Mouse (Mus musculus) lung, embryonic 14.5 days (tissue): ENCODE measurements around the gene Crim1. TPM values are rescaled to one million over a fixed set of nuclear protein-coding genes. Genes with fewer than 3 reads are reported as not detected.

Source experiments
- ATAC-seq: fragments of 200-750 bp; cut with Nextera tagmentation; 2 replicates; pipeline ENCODE4 v1.8.0; 2017; ENCODE audit warnings: mild to moderate bottlenecking, moderate TSS enrichment, moderate library complexity; ENCODE audit not compliant: insufficient read depth
- DNase-seq: peaks from one replicate; pipeline ENCODE4 v3.0.0-alpha.2; 2015
- H3K27ac ChIP-seq: fragments of 300-500 bp; sonication (generic); 2 replicates; pipeline ENCODE4 v1.5.1; 2014; ENCODE audit warnings: low read depth, mild to moderate bottlenecking, moderate library complexity
- H3K27me3 ChIP-seq: fragments of 300-500 bp; sonication (generic); 2 replicates; pipeline ENCODE4 v1.6.1; 2014; ENCODE audit warnings: low read length, control low read depth; ENCODE audit not compliant: insufficient read depth
- H3K36me3 ChIP-seq: fragments of 300-500 bp; sonication (generic); 2 replicates; pipeline ENCODE4 v1.6.1; 2014; ENCODE audit warnings: control low read depth; ENCODE audit not compliant: insufficient read depth
- H3K4me1 ChIP-seq: fragments of 300-500 bp; sonication (generic); 2 replicates; pipeline ENCODE4 v1.6.1; 2014; ENCODE audit warnings: antibody characterized with exemption, control low read depth; ENCODE audit not compliant: insufficient read depth
- H3K4me2 ChIP-seq: fragments of 300-500 bp; sonication (generic); 2 replicates; pipeline ENCODE4 v1.6.1; 2014; ENCODE audit warnings: mild to moderate bottlenecking
- H3K4me3 ChIP-seq: fragments of 300-500 bp; sonication (generic); 2 replicates; pipeline ENCODE4 v1.5.1; 2014; ENCODE audit warnings: low read depth, low read length
- H3K9ac ChIP-seq: fragments of 300-500 bp; sonication (generic); 2 replicates; pipeline ENCODE4 v1.6.1; 2014
- H3K9me3 ChIP-seq: fragments of 300-500 bp; sonication (generic); 2 replicates; pipeline ENCODE4 v1.6.1; 2016; ENCODE audit warnings: low read depth, low read length, control low read depth
- CTCF ChIP-seq: IDR thresholded peaks from 2 replicates; pipeline ENCODE4 v1.5.1; 2016; ENCODE audit warnings: antibody characterized with exemption, low read depth
- WGBS: fragments of 180-500 bp; shearing (Covaris S2); extraction: QIAGEN DNeasy Blood & Tissue Kit; methylation state at CpG from one replicate; pipeline ENCODE4 v1.1.7; 2014; 5-methylcytosine and 5-hydroxymethylcytosine counted together
- polyA plus RNA-seq: library from polyadenylated mRNA; unstranded; fragments of >200 nt; fragmentation: Nextera tagmentation; extraction: Ambion mirVana; gene quantifications from 2 replicates; pipeline ENCODE4 v1.2.1, GENCODE M21; 2014

The Crim1 gene
- polyA plus RNA-seq, 1 experiment from 2014 or later, result 5.7 TPM

DNA sequence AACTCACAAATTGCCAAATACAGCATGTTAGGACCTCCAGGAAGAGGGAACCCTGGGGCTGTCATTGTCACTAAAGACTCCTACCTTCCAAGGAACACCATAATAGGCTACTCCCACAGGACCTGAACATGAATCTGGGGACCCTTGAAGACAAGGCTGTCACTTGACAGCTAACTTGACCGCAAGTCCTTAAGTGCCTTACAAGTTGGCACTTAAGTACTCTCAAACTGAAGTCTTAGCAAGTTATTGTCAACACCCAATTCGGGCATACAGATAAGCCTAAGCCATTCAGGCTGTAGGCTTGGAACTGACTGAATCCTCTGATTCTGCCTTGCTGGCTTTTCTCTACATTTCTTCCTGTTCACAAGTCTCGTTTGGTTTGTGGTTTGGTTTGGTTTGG is 118.8 kb downstream of the Crim1 start:
- H3K27me3 ChIP-seq, result peaks cover 18% of the 10 kb centered on the region; the same call in 1 of the 2 replicates
- H3K9ac ChIP-seq, result no peak overlapping the region
- 0 out of 2 replicates have a peak, but pooled peaks cover 5% of the 10 kb centered on the region for H3K36me3 ChIP-seq
- no peak overlapping the region for H3K27ac ChIP-seq
- H3K9me3 ChIP-seq, result no peaks in the 10 kb centered on the region
- TF ChIP-seq CTCF, result no peak
- DNase-seq (peak; percentile 59), ATAC-seq (no peak)
- peaks cover 4% of the 10 kb centered on the region; the same call in 1 of the 2 replicates for H3K4me1 ChIP-seq
- WGBS, result 62% methylated on average over 3 of the region's 3 CpGs
- no peak overlapping the region for H3K4me3 ChIP-seq
- H3K4me2 ChIP-seq, result no peak overlapping the region

- 61% methylated on average over 11 of the region's 11 CpGs for WGBS
- Histone ChIP-seq H3K4me1 (peaks cover 6% of the 10 kb centered on the region; the same call in 1 of the 2 replicates), H3K4me2 (no peak overlapping the region), H3K36me3 (no peaks in the 10 kb centered on the region), H3K4me3 (no peak overlapping the region), H3K27me3 (peaks cover 26% of the 10 kb centered on the region), H3K9me3 (no peaks in the 10 kb centered on the region), H3K27ac (peak overlapping the region; percentile 13; the same call in 1 of the 2 replicates), H3K9ac (no peak overlapping the region)
- DNase-seq (no peak), ATAC-seq (no peak)
- no peak for TF ChIP-seq CTCF
Observed at GRCm38 (mm10) chr17:78321216-78321835, 121.3 kb downstream of the Crim1 start.

- peaks cover 28% of the 10 kb centered on the region for H3K27me3 ChIP-seq
Observed at GRCm38 (mm10) chr17:78322369-78323335, 122.6 kb downstream of the Crim1 start.

DNA sequence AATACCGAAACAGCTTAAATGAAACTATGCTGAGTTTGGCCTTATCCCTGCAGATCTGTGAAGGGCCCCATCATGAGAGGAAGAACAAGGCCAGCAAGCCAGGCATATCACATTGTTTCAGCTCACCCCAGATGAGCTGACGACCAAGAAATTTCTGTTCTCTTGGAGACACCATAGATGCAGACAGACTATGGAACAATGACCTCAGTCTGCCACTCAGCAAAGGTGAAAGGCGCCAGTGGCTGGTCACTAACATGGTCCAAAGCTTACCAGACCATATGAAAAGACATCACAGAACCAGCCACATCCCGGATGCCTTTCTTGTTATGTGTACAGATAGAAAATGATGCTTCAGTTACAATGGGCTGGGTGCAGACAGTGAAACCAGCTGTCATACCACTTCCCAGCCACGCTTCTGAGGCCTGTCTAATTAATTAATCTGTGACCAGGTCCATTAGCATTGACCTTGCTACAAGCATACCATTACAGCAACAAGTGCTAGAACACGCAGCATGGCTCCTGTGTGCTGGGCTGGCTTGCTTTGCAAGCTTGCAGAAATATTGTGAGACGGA is 125.8 kb downstream of the Crim1 start:
- ATAC-seq, result no peak
- Histone ChIP-seq H3K4me2 (no peak overlapping the region), H3K27ac (no peak overlapping the region), H3K27me3 (peaks cover 19% of the 10 kb centered on the region), H3K4me3 (no peak overlapping the region), H3K4me1 (peaks cover 15% of the 10 kb centered on the region), H3K9ac (no peak overlapping the region), H3K36me3 (no peaks in the 10 kb centered on the region), H3K9me3 (no peaks in the 10 kb centered on the region)
- no peak for DNase-seq
- WGBS, result 82% methylated on average over 7 of the region's 7 CpGs
- no peak for TF ChIP-seq CTCF

More at GRCm38 (mm10) chr17:78322369-78323335, 122.6 kb downstream of the Crim1 start:
- Histone ChIP-seq H3K4me2 (no peak overlapping the region), H3K36me3 (no peaks in the 10 kb centered on the region), H3K9me3 (no peaks in the 10 kb centered on the region), H3K9ac (no peak overlapping the region), H3K4me1 (peaks cover 13% of the 10 kb centered on the region), H3K27ac (peak overlapping the region; percentile 44; the same call in 1 of the 2 replicates), H3K4me3 (no peak overlapping the region)
- 18% methylated on average over 18 of the region's 18 CpGs for WGBS
- peak; percentile 77 for DNase-seq
- ATAC-seq, result peak; percentile 53
- TF ChIP-seq CTCF, result no peak

GRCm38 (mm10) chr17:78326381-78326780 is 126.3 kb downstream of the Crim1 start:
- no peaks in the 10 kb centered on the region for H3K9me3 ChIP-seq
- DNase-seq, result peak; percentile 24
- no peak overlapping the region for H3K27ac ChIP-seq
- H3K27me3 ChIP-seq, result peaks cover 15% of the 10 kb centered on the region
- H3K36me3 ChIP-seq, result no peaks in the 10 kb centered on the region
- no peak overlapping the region for H3K4me3 ChIP-seq
- H3K4me2 ChIP-seq, result no peak overlapping the region
- no peak overlapping the region for H3K9ac ChIP-seq
- no peak for TF ChIP-seq CTCF
- WGBS, result 69% methylated on average over 2 of the region's 2 CpGs
- peaks cover 15% of the 10 kb centered on the region for H3K4me1 ChIP-seq
- no peak for ATAC-seq

DNA sequence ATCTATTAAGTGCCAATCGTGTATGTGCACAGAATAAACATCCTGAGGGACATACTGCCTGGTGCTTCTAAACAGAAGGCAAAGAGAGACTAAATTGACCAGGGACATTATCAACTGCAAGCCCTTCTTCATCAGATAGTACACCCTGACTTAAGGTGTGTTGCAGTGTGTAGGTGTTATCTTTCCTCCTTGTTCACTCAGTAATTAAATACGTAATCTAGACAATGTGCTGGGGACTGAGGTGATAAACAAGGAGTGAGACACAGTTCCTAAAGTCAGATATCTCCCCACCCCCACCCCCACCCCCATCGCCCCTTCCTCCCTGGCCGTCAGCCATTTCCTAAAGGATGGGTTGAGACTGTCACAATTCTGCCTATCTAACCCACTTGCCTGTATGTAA is 127.1 kb downstream of the Crim1 start:
- ATAC-seq (no peak), DNase-seq (no peak)
- Histone ChIP-seq H3K9me3 (no peaks in the 10 kb centered on the region), H3K27me3 (peaks cover 13% of the 10 kb centered on the region), H3K27ac (no peak overlapping the region), H3K9ac (no peak overlapping the region), H3K4me1 (peaks cover 15% of the 10 kb centered on the region; the same call in 1 of the 2 replicates), H3K4me2 (no peak overlapping the region), H3K36me3 (no peaks in the 10 kb centered on the region), H3K4me3 (no peak overlapping the region)
- TF ChIP-seq CTCF, result no peak
- 40% methylated on average over 4 of the region's 4 CpGs for WGBS
